10 mouse cellular contexts compared by ENCODE assay signal in genomic region chr7:127296098-127296497, GRCm38 (mm10). TPM values are rescaled to one million over a fixed set of nuclear protein-coding genes. Genes with fewer than 3 reads are reported as not detected.
DNase-seq lines count a peak whose midpoint lies in the region; ATAC-seq and TF ChIP-seq lines count a peak whose summit lies in the region.
"Had no signal": no experiment of that assay in that cellular context is flagged by ENCODE, and none has a peak within 500 bp of the region (broad histone marks: within the 10 kb centered on the region; RNA-seq: fewer than 3 reads in every experiment).

Itgal (plus strand) TSS chr7:127296260.

- H3K4me3 ChIP-seq in lung, adult 2 months (replicated peaks; ENCODE audit: extremely low read depth, low read depth, low read length), result peak within 1 kb of the TSS; percentile 25
- H3K4me3 ChIP-seq in liver, embryonic 12.5 days, result peak within 1 kb of the TSS; percentile 32
- H3K4me3 ChIP-seq in midbrain, embryonic 14.5 days (replicated peaks; ENCODE audit: low read depth, low read length), result no peak within 1 kb of the TSS
- H3K4me3 ChIP-seq in forebrain, postnatal 0 days (ENCODE audit: low read depth, low read length), result no peak within 1 kb of the TSS
- H3K4me3 ChIP-seq: embryonic facial prominence, embryonic 12.5 days had no signal

- H3K36me3 ChIP-seq in liver, embryonic 12.5 days, result no peaks in the 10 kb centered on the region
- no peaks in the 10 kb centered on the region for H3K36me3 ChIP-seq in midbrain, embryonic 14.5 days (ENCODE audit: control insufficient read depth, insufficient read depth, low read length)
- H3K36me3 ChIP-seq in forebrain, postnatal 0 days (ENCODE audit: insufficient read depth), result no peaks in the 10 kb centered on the region
- H3K36me3 ChIP-seq: embryonic facial prominence, embryonic 12.5 days had no signal

- no peak for TF ChIP-seq CTCF in lung, adult 2 months (IDR thresholded peaks at IDR 0.05; ENCODE audit: insufficient read depth, low read length)
- TF ChIP-seq CTCF in forebrain, postnatal 0 days (IDR thresholded peaks at IDR 0.05; ENCODE audit: low read depth), result no peak

- H3K9ac ChIP-seq in liver, embryonic 12.5 days, result peak within 1 kb of the TSS; percentile 3; the same call in 1 of the 2 replicates
- no peak within 1 kb of the TSS for H3K9ac ChIP-seq in midbrain, embryonic 14.5 days (replicated peaks; ENCODE audit: low read length)
- no peak within 1 kb of the TSS for H3K9ac ChIP-seq in forebrain, postnatal 0 days
- H3K9ac ChIP-seq: embryonic facial prominence, embryonic 12.5 days had no signal

- peak within 1 kb of the TSS; percentile 28; the same call in 1 of the 2 replicates for H3K27ac ChIP-seq in liver, embryonic 12.5 days
- no peak within 1 kb of the TSS for H3K27ac ChIP-seq in midbrain, embryonic 14.5 days (replicated peaks; ENCODE audit: low read depth, low read length)
- no peak within 1 kb of the TSS for H3K27ac ChIP-seq in forebrain, postnatal 0 days (ENCODE audit: low read depth, low read length)
- H3K27ac ChIP-seq: embryonic facial prominence, embryonic 12.5 days had no signal

- no peaks in the 10 kb centered on the region for H3K9me3 ChIP-seq in liver, embryonic 12.5 days (replicated peaks)
- no peaks in the 10 kb centered on the region for H3K9me3 ChIP-seq in midbrain, embryonic 14.5 days (ENCODE audit: control insufficient read depth, low read length)
- H3K9me3 ChIP-seq in forebrain, postnatal 0 days (ENCODE audit: low read length), result no peaks in the 10 kb centered on the region
- H3K9me3 ChIP-seq: embryonic facial prominence, embryonic 12.5 days had no signal

- H3K27me3 ChIP-seq in liver, embryonic 12.5 days (replicated peaks), result no peaks in the 10 kb centered on the region
- no peaks in the 10 kb centered on the region for H3K27me3 ChIP-seq in midbrain, embryonic 14.5 days (ENCODE audit: control insufficient read depth, insufficient read depth, low read length)
- H3K27me3 ChIP-seq in forebrain, postnatal 0 days (ENCODE audit: insufficient read depth, low read length), result no peaks in the 10 kb centered on the region
- H3K27me3 ChIP-seq: embryonic facial prominence, embryonic 12.5 days had no signal

- no peak for ATAC-seq in liver, embryonic 12.5 days
- no peak for ATAC-seq in midbrain, embryonic 14.5 days (ENCODE audit: low FRiP score, low TSS enrichment)
- ATAC-seq in forebrain, postnatal 0 days, result no peak

- DNase-seq in lung, adult 2 months, result no peak
- no peak for DNase-seq in lung, postnatal 14 days
- peak; percentile 68 to 72 for DNase-seq in natural killer cell, adult 2 months (ENCODE audit: low spot score in 2 of 2)
- no peak for DNase-seq in midbrain, embryonic 14.5 days
- DNase-seq in embryo, embryonic 10 days (ENCODE audit: low spot score), result no peak
- DNase-seq in Muller cell, postnatal 12 days (ENCODE audit: inconsistent ontology term), result no peak
- DNase-seq in forebrain, postnatal 0 days, result no peak
- DNase-seq: gastrocnemius, postnatal 36 days had no signal

- TF ChIP-seq POLR2A in lung, adult 2 months (IDR thresholded peaks at IDR 0.05; ENCODE audit: borderline replicate concordance, extremely low read depth, low read depth, low read length), result no peak

- WGBS in lung, adult 2 months, result 57% methylated on average over 11 of the region's 11 CpGs
- 21% methylated on average over 11 of the region's 11 CpGs for WGBS in liver, embryonic 12.5 days (ENCODE audit: insufficient replicate concordance)
- WGBS in midbrain, embryonic 14.5 days, result 86% methylated on average over 11 of the region's 11 CpGs
- 85% methylated on average over 11 of the region's 11 CpGs for WGBS in forebrain, postnatal 0 days

- H3K4me2 ChIP-seq in liver, embryonic 12.5 days, result peak within 1 kb of the TSS; percentile 51
- no peak within 1 kb of the TSS for H3K4me2 ChIP-seq in midbrain, embryonic 14.5 days (ENCODE audit: low read length)
- H3K4me2 ChIP-seq in forebrain, postnatal 0 days (ENCODE audit: low read depth), result no peak within 1 kb of the TSS
- H3K4me2 ChIP-seq: embryonic facial prominence, embryonic 12.5 days had no signal

- no peaks in the 10 kb centered on the region for H3K4me1 ChIP-seq in lung, adult 2 months (ENCODE audit: control insufficient read depth, insufficient read depth, low read length)
- H3K4me1 ChIP-seq in liver, embryonic 12.5 days, result peaks cover 19% of the 10 kb centered on the region
- H3K4me1 ChIP-seq in midbrain, embryonic 14.5 days (ENCODE audit: control insufficient read depth, insufficient read depth, low read length), result no peaks in the 10 kb centered on the region
- no peaks in the 10 kb centered on the region for H3K4me1 ChIP-seq in forebrain, postnatal 0 days (ENCODE audit: insufficient read depth)
- H3K4me1 ChIP-seq: embryonic facial prominence, embryonic 12.5 days had no signal

RNA-seq across cellular contexts. Expression of gene Itgal, which starts in this region (rescaled TPM):
- polyA plus RNA-seq in lung, adult 2 months (2012; rRNA removed), result 28.2 and 36.9 TPM in 2 replicates
- 6.0 and 6.3 TPM in 2 replicates for polyA plus RNA-seq in liver, embryonic 12.5 days (2016; fragmentation: Nextera tagmentation; extraction: Ambion mirVana)
- polyA plus RNA-seq in midbrain, embryonic 14.5 days (2014; fragmentation: Nextera tagmentation; extraction: Ambion mirVana), result 0.22 and 0.39 TPM in 2 replicates
- 0.62 and 0.76 TPM in 2 replicates for total RNA-seq in forebrain, postnatal 0 days (2014; rRNA removed)
- 0.56 and 0.59 TPM in 2 replicates for polyA plus RNA-seq in forebrain, postnatal 0 days (2015; fragmentation: Nextera tagmentation; extraction: Ambion mirVana)

Comparison
In these comparisons a context has a peak if more than half of its experiments do, and no peak if none do; other contexts are left out.
1. DNase-seq: peak in natural killer cell, adult 2 months (2 of 2); none in lung, adult 2 months (single experiment), lung, postnatal 14 days (single experiment), midbrain, embryonic 14.5 days (single experiment), embryo, embryonic 10 days (single experiment), Muller cell, postnatal 12 days (single experiment) and forebrain, postnatal 0 days (single experiment).
2. H3K4me3 ChIP-seq: peak in lung, adult 2 months (single experiment) and liver, embryonic 12.5 days (single experiment); none in midbrain, embryonic 14.5 days (single experiment) and forebrain, postnatal 0 days (single experiment).